Mouse (Mus musculus) heart, embryonic 13.5 days (tissue): Measurements from ENCODE around the gene Fam222b. TPM values are rescaled to one million over a fixed set of nuclear protein-coding genes. Genes with fewer than 3 reads are reported as not detected.

ENCODE experiments used
- ATAC-seq: fragments of 200-750 bp; cut with Nextera tagmentation; 2 replicates; pipeline ENCODE4 v1.8.0; 2017; ENCODE audit warnings: moderate TSS enrichment; ENCODE audit not compliant: insufficient number of reproducible peaks, low FRiP score, low TSS enrichment; ENCODE audit errors: extremely low read depth
- H3K27ac ChIP-seq: fragments of 300-500 bp; sonication (generic); replicated peaks from 2 replicates; pipeline ENCODE4 v1.5.1; 2015; ENCODE audit warnings: moderate library complexity, mild to moderate bottlenecking, inconsistent platforms
- H3K27me3 ChIP-seq: fragments of 300-500 bp; sonication (generic); replicated peaks from 2 replicates; pipeline ENCODE4 v1.6.1; 2015; ENCODE audit warnings: mild to moderate bottlenecking, inconsistent platforms
- H3K36me3 ChIP-seq: fragments of 300-500 bp; sonication (generic); 2 replicates; pipeline ENCODE4 v1.6.1; 2015; ENCODE audit warnings: mild to moderate bottlenecking, inconsistent platforms
- H3K4me1 ChIP-seq: fragments of 300-500 bp; sonication (generic); 2 replicates; pipeline ENCODE4 v1.6.1; 2015; ENCODE audit warnings: inconsistent platforms
- H3K4me2 ChIP-seq: fragments of 300-500 bp; sonication (generic); 2 replicates; pipeline ENCODE4 v1.6.1; 2015; ENCODE audit warnings: inconsistent platforms, mild to moderate bottlenecking, moderate library complexity
- H3K4me3 ChIP-seq: fragments of 300-500 bp; sonication (generic); 2 replicates; pipeline ENCODE4 v1.5.1; 2015; ENCODE audit warnings: moderate library complexity, mild to moderate bottlenecking, inconsistent platforms
- H3K9ac ChIP-seq: fragments of 300-500 bp; sonication (generic); 2 replicates; pipeline ENCODE4 v1.6.1; 2015; ENCODE audit warnings: inconsistent platforms, mild to moderate bottlenecking, moderate library complexity
- H3K9me3 ChIP-seq: fragments of 300-500 bp; sonication (generic); 2 replicates; pipeline ENCODE4 v1.6.1; 2016; ENCODE audit warnings: inconsistent platforms
- WGBS: fragments of 180-500 bp; shearing (Covaris S2); methylation state at CpG from one replicate; pipeline ENCODE4 v1.1.7; 2015; ENCODE audit warnings: mixed read lengths; 5-methylcytosine and 5-hydroxymethylcytosine counted together
- microRNA counts: library from miRNA; unstranded; fragments of <30 nt; microRNA quantifications from one replicate; lab custom pipeline; 2016
- microRNA-seq: library from miRNA; unstranded; fragments of <30 nt; microRNA quantifications from one replicate; pipeline ENCODE4, GENCODE M21; 2016
- polyA plus RNA-seq: library from polyadenylated mRNA; unstranded; fragments of >200 nt; fragmentation: Nextera tagmentation; extraction: Ambion mirVana; gene quantifications from 2 replicates; pipeline ENCODE4 v1.2.1, GENCODE M21; 2015

Fam222b gene
- polyA plus RNA-seq, 1 experiment from 2014 or later, result 16.5 TPM

DNA sequence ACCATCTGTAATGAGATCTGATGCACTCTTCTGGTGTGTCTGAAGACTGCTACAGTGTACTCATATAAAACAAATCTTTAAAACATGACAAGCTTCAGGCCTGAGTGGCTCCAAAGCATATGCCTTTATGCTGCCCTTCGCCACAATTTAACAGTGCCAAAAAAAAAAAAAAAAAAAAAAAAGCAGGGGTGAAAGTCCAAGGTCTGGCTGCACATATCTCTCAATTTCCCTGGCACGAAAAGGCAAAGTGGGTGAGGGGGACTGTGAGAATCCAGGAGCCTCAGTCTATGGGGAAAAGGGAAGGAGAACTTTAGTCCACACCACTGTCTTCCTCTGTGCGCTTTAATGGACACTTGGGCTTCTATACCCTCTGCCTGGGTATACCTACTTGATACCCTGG, 107.9 kb downstream of the Fam222b start:
- no peak overlapping the region for H3K27ac ChIP-seq
- no peak overlapping the region for H3K4me2 ChIP-seq
- H3K36me3 ChIP-seq, result peaks cover 49% of the 10 kb centered on the region
- no peaks in the 10 kb centered on the region for H3K4me1 ChIP-seq
- H3K9me3 ChIP-seq, result no peaks in the 10 kb centered on the region
- H3K4me3 ChIP-seq, result no peak overlapping the region
- no peak for ATAC-seq
- no peak overlapping the region for H3K9ac ChIP-seq
- 86% methylated on average over 3 of the region's 3 CpGs for WGBS
- no peaks in the 10 kb centered on the region for H3K27me3 ChIP-seq

- 84% methylated on average over 6 of the region's 6 CpGs for WGBS
- no peaks in the 10 kb centered on the region for H3K4me1 ChIP-seq
- H3K27me3 ChIP-seq, result no peaks in the 10 kb centered on the region
Observed at GRCm38 (mm10) chr11:78204287-78204686, 109.8 kb downstream of the Fam222b start.

DNA sequence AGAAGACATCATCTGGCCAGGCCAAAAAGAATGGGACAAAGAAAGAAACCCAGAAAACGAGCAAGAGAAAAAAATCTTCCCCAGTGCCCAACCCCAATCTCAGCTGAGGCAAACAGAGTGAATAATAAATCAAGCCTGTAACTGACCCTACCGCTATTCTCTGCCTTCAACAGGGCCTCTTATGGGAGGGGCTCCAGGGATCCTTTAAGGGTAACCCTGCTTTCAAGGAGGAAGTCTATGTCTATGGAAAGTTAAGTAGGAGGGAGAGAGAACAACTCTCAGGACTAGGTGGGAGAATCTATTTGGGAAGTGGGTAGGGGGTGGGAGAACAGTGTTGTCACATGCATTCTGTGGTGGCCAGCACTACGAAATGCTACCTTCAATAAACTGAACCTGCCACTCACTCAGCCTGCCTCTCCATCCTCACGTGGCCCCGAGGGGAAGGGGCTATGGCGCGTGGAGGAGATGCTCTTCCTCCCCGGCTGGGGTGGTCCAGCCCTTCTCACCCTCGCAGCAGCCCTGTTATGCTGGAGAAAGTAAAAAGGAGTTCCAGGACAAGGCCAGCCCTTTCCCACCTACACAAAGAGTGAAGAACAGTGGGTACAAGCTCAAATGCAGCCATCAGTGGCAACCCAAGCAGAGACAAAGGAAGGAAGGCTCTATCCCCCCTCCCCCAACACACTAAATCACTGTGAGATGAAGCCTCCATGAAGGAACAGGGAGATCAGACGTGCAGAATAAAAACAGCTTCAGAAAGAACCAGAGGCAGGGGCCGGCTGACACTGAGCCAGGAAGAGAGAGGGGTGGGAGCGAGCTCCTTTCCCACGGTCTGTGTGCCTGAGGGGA, 111.1 kb downstream of the Fam222b start:
- H3K27ac ChIP-seq, result no peak overlapping the region
- H3K4me2 ChIP-seq, result no peak overlapping the region
- ATAC-seq, result no peak
- H3K36me3 ChIP-seq, result peaks cover 81% of the 10 kb centered on the region
- H3K9me3 ChIP-seq, result no peaks in the 10 kb centered on the region
- no peak overlapping the region for H3K4me3 ChIP-seq
- no peak overlapping the region for H3K9ac ChIP-seq
- no peaks in the 10 kb centered on the region for H3K4me1 ChIP-seq
- H3K27me3 ChIP-seq, result no peaks in the 10 kb centered on the region
- 80% methylated on average over 13 of the region's 13 CpGs for WGBS

More at GRCm38 (mm10) chr11:78204287-78204686, 109.8 kb downstream of the Fam222b start:
- H3K4me2 ChIP-seq, result no peak overlapping the region
- no peak overlapping the region for H3K9ac ChIP-seq
- H3K4me3 ChIP-seq, result no peak overlapping the region
- ATAC-seq, result no peak
- no peaks in the 10 kb centered on the region for H3K9me3 ChIP-seq
- peaks cover 68% of the 10 kb centered on the region for H3K36me3 ChIP-seq
- no peak overlapping the region for H3K27ac ChIP-seq

MicroRNAs encoded within 50 kb of the gene (microRNA counts, 519-probe panel; counts per million panel counts)
- microRNA mmu-miR-144 (lab: Ali Mortazavi, UCI), result 6,344 counts per million, percentile 95 among the panel's probes with 10 or more counts
- 5,938 counts per million, percentile 92 among the panel's probes with 10 or more counts for microRNA mmu-miR-451 (lab: Ali Mortazavi, UCI)

Small RNA genes lying within 50 kb of the gene (microRNA-seq; reads per million reads assigned to microRNA genes)
- gene Mir144 (253 reads per million, percentile 66 among the genes with 10 or more reads in this experiment), gene Mir451a (not detected), gene Mir451b (not detected), gene Mir7653 (not detected)

Other genes with a start within 250 kb of the Fam222b start
- gene Pipox, start 200.6 kb upstream of the Fam222b start, polyA plus RNA-seq, result 4.6 and 4.9 TPM in 2 replicates
- 0.09 and 0.20 TPM in 2 replicates for gene Sez6, start 163.9 kb upstream of the Fam222b start, polyA plus RNA-seq
- 8.6 and 9.9 TPM in 2 replicates for gene Phf12, start 111.9 kb upstream of the Fam222b start, polyA plus RNA-seq
- gene Dhrs13, start 62.4 kb upstream of the Fam222b start, polyA plus RNA-seq, result 13.2 and 14.1 TPM in 2 replicates
- gene Flot2, start 56.7 kb upstream of the Fam222b start, polyA plus RNA-seq, result 71.8 and 83.9 TPM in 2 replicates
- gene Eral1, start 14.3 kb upstream of the Fam222b start, polyA plus RNA-seq, result 23.6 and 24.3 TPM in 2 replicates
- gene Traf4, start 70.9 kb downstream of the Fam222b start, polyA plus RNA-seq, result 41.2 and 43.0 TPM in 2 replicates
- 12.7 and 13.2 TPM in 2 replicates for gene Nek8, start 82.0 kb downstream of the Fam222b start, polyA plus RNA-seq
- gene Tlcd1, start 82.1 kb downstream of the Fam222b start, polyA plus RNA-seq, result 14.3 and 14.7 TPM in 2 replicates
- 833 and 868 TPM in 2 replicates for gene Rpl23a, start 88.9 kb downstream of the Fam222b start, polyA plus RNA-seq
- 57.5 and 60.9 TPM in 2 replicates for gene Rab34, start 93.8 kb downstream of the Fam222b start, polyA plus RNA-seq
- 2.2 and 2.9 TPM in 2 replicates for gene Proca1, start 98.7 kb downstream of the Fam222b start, polyA plus RNA-seq
- gene Sdf2, start 151.1 kb downstream of the Fam222b start, polyA plus RNA-seq, result 54.1 and 60.7 TPM in 2 replicates
- gene Supt6, start 151.3 kb downstream of the Fam222b start, polyA plus RNA-seq, result 16.6 and 17.0 TPM in 2 replicates
- 56.4 and 59.8 TPM in 2 replicates for gene 2610507B11Rik, start 167.1 kb downstream of the Fam222b start, polyA plus RNA-seq
- 0.20 and 0.29 TPM in 2 replicates for gene BC030499, start 196.2 kb downstream of the Fam222b start, polyA plus RNA-seq
- gene Spag5, start 206.9 kb downstream of the Fam222b start, polyA plus RNA-seq, result 24.5 and 25.5 TPM in 2 replicates
- 22.1 and 22.5 TPM in 2 replicates for gene Aldoc, start 228.3 kb downstream of the Fam222b start, polyA plus RNA-seq
- 65.9 and 66.6 TPM in 2 replicates for gene Pigs, start 233.8 kb downstream of the Fam222b start, polyA plus RNA-seq
- gene Unc119, start 248.8 kb downstream of the Fam222b start, polyA plus RNA-seq, result 42.8 and 44.6 TPM in 2 replicates